Mouse (Mus musculus): ENCODE results near the gene Fam186a. TPM values are rescaled to one million over a fixed set of nuclear protein-coding genes. Genes with fewer than 3 reads are reported as not detected.
"Not testable (repeated sequence)": the region's sequence is repeated elsewhere in the genome, so short reads cannot be mapped to it uniquely, and the experiment has no call there.

Fam186a gene
- total RNA-seq (2021), result under 1 TPM; 0.05 to 0.18 TPM
- long read RNA-seq, experiment 1, result 0 reads
- long read RNA-seq, experiment 2, result 0 reads

GRCm38 (mm10) chr15:99966961-99967360 is at the start of gene Fam186a:
Gene Fam186a, minus strand, starts transcription at chr15:99967061.
- DNase-seq, result no peak

GRCm38 (mm10) chr15:100006180-100006579 is 39.3 kb upstream of the Fam186a start:
- DNase-seq, result no peak

GRCm38 (mm10) chr15:100004677-100005273 is 37.9 kb upstream of the Fam186a start:
- no peak for DNase-seq

- no peak for DNase-seq
Observed at GRCm38 (mm10) chr15:99999390-99999789, 32.5 kb upstream of the Fam186a start.

- DNase-seq, result no peak
Observed at GRCm38 (mm10) chr15:99997114-99997804, 30.4 kb upstream of the Fam186a start.

- DNase-seq, result no peak
Observed at GRCm38 (mm10) chr15:99993100-99993499, 26.2 kb upstream of the Fam186a start.

GRCm38 (mm10) chr15:99979715-99980114 is 12.9 kb upstream of the Fam186a start:
- DNase-seq, result no peak

- DNase-seq, result no peak
Observed at GRCm38 (mm10) chr15:99979266-99979665, 12.4 kb upstream of the Fam186a start.

GRCm38 (mm10) chr15:99976121-99976520 is 9.3 kb upstream of the Fam186a start:
- DNase-seq, result not testable (repeated sequence)

- DNase-seq, result no peak
Observed at GRCm38 (mm10) chr15:99974476-99975220, 7.8 kb upstream of the Fam186a start.

GRCm38 (mm10) chr15:99972989-99973911 is 6.4 kb upstream of the Fam186a start:
- DNase-seq, result peak; percentile 39

- DNase-seq, result peak; percentile 95
Observed at GRCm38 (mm10) chr15:99972361-99972988, 5.6 kb upstream of the Fam186a start.

- DNase-seq, result no peak
Observed at GRCm38 (mm10) chr15:99970606-99971005, 3.7 kb upstream of the Fam186a start.

GRCm38 (mm10) chr15:99969765-99970164 is 2.9 kb upstream of the Fam186a start, which contains the start of gene Larp4:
Gene Larp4, plus strand, starts transcription at chr15:99970065.
- not testable (repeated sequence) for DNase-seq

GRCm38 (mm10) chr15:99965103-99965775 is 1.6 kb downstream of the Fam186a start:
- no peak for DNase-seq

GRCm38 (mm10) chr15:99955324-99955723 is 11.5 kb downstream of the Fam186a start:
- DNase-seq, result no peak

GRCm38 (mm10) chr15:99940970-99941630 is 25.8 kb downstream of the Fam186a start:
- DNase-seq, result no peak

- no peak for DNase-seq
Observed at GRCm38 (mm10) chr15:99940426-99940825, 26.4 kb downstream of the Fam186a start.

- DNase-seq, result no peak
Observed at GRCm38 (mm10) chr15:99937841-99938240, 29.0 kb downstream of the Fam186a start.

GRCm38 (mm10) chr15:99936659-99937058 is 30.2 kb downstream of the Fam186a start:
- DNase-seq, result no peak

Data from gastrocnemius, postnatal 10 days (tissue).